Mouse (Mus musculus) gastrocnemius, adult 8-10 months (tissue): ENCODE data around the gene Acsl3. TPM values are rescaled to one million over a fixed set of nuclear protein-coding genes. Genes with fewer than 3 reads are reported as not detected.
A peak's percentile ranks its signal among the peaks of the same experiment; 100 is the strongest.

Source experiments
- DNase-seq, 2 experiments: peaks; one replicate each; pipeline ENCODE4 v3.0.0; 2022; ENCODE audit warnings: low spot score in 2 of 2
- total RNA-seq, 4 experiments: library from RNA; stranded (reverse); gene quantifications; 2 replicates each; pipeline ENCODE4 v1.2.4; 2022

Gene Acsl3
- total RNA-seq, result 10 to 100 TPM in 2 of 4 experiments, 1 to 10 TPM in 2; 6.1 to 23.4 (median 9.1) TPM

- peak; percentile 95 to 96 for DNase-seq
Observed at GRCm38 (mm10) chr1:78657671-78658440, at the start of gene Acsl3, which contains the start of gene Utp14b. TSS of gene Acsl3 (plus strand) at chr1:78657825. TSS of gene Utp14b (plus strand) at chr1:78658038.

- DNase-seq, result no peak
Observed at GRCm38 (mm10) chr1:78609134-78609907, 48.3 kb upstream of the Acsl3 start.

DNA sequence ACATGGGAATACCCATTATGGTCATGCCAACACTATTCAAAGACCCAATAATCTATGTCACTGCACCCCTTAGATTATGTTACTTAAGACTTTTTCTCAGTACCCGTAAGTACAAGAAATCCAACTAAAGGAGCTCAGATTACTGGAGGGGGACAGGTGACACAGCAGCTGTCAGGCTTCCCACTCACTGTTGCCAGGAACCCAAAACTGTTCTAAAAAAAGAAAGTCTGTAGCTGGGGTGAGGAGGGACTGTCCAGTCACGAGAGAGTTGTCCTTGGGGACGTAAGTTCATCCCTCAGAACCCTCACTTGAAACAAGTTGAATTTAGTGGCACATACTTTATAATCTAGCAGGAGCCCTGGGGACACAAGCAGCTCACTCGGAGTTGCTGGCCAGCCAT is 46.6 kb upstream of the Acsl3 start:
- DNase-seq, result peak in 1 of 2 experiments; percentile 17

- no peak for DNase-seq
Observed at GRCm38 (mm10) chr1:78612959-78613358, 44.7 kb upstream of the Acsl3 start.

DNA sequence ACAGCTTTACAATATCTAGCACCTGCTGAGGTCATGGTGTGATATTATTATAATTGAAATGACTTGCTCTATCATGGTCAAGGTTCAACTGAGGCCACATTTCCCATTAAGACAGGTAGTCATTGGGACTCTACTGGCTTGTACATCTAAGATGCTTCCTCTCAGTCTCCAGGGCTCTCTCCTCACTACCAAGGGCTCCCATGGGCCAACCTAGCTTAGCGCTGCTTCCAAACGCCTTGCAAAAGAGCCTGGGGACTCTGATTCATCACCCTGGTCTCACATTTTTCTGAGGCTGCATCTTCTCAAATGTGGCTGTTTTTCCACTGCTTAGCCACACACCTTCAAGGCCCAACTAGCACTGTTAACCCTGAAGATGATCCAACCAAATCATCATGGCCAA is 33.3 kb upstream of the Acsl3 start:
- DNase-seq, result no peak

- no peak for DNase-seq
Observed at GRCm38 (mm10) chr1:78634486-78634885, 23.1 kb upstream of the Acsl3 start.

DNA sequence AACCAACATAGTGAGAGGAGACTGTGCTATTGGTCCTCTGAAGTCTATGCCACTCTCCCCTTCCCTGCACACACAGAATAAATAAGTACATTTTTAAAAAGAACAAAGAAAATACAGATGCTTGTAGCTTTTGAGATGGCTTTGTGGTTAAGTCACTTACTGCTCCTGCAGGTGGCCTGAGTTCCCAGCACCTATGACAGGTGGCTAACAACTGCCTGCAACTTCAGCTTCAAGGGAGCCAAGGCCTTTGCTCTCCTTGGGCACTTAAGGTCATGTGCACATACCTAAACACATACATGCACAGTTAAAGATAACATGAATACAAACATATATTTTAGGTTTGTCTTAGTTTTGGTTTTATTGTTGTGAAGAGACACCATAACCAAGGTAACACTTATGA is 16.8 kb upstream of the Acsl3 start:
- DNase-seq, result no peak

GRCm38 (mm10) chr1:78641791-78642190 is 15.8 kb upstream of the Acsl3 start:
- no peak for DNase-seq

DNA sequence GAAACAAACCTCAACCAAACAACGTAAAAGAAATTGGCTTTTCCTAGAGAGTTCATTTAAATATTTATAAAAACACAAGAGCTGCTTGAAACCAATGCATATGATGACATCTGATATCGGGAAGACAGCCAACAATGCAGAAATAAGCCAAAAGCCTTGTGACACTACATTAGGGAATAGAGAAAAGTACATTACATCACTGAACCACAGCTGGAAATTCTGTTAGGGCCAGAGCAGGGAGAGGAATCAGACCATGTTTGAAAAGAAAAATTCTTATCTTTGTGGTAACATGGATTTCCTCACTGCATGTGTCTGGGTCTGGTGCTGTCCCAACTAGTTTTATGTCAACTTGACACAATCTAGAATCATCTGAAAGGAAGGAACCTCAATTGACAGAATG is 15.4 kb upstream of the Acsl3 start:
- DNase-seq, result no peak

DNA sequence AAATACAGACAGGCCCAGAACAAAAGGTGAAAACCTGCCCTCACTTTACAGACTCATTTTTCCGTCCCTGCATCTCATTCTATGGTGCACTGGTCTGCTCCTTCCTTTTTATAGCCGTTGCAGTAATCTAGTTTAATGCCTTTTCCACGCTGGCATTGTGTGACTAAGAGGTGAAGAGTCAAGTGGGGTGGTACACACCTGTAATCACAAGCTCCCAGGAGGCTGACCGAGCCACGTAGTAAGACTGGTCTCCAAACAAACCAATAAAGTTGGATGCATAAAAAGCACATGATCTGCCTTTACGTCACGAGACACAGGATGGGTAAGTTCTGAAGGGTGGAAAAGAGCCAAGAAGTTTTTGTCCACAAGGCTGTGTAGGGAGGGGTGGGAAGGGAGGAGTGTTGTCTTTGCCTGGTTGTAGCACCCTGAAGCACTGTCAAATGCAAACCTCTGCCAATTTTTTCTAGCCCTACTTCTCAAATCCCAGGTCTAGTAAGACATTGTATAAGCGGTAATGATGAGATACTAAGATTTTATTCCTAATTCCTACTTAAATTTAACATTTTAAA is 10.2 kb upstream of the Acsl3 start:
- no peak for DNase-seq

DNA sequence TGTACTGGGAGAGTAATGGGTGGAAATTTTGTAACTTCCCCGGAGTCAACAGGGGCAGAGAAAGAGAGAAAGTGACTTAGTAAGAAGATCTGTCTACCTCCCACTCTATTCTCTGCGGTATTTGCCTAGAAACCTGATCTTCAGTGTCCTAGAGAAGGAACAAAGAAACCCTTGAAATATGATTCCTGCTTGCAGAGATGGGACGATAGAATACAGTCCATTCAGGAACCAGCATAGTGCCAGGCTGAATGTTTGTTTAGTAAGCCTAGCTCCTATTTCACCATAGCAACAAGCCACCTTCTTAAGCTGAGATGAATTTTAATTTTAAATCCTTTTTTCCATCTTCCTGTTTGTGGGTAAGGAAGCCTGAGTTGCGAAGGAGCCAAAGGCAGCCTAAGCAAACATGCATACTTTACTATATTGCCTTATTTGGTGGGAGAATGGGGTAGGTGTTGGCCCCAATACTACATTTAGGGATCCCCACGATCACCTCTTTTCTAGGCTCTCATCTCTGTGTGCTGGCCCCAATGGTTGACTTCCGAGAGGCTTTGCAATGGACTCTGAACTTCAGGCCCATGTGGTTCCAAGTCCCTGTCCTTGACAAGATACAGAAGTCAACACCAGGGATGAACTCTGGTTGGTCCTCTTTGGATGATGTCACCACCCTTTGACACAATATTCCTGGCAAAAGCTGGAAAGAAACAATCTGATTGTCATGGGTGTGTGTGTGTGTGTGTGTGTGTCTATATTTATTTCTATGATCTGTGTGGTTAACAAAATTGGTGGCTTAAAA is 8.2 kb upstream of the Acsl3 start:
- no peak for DNase-seq

DNA sequence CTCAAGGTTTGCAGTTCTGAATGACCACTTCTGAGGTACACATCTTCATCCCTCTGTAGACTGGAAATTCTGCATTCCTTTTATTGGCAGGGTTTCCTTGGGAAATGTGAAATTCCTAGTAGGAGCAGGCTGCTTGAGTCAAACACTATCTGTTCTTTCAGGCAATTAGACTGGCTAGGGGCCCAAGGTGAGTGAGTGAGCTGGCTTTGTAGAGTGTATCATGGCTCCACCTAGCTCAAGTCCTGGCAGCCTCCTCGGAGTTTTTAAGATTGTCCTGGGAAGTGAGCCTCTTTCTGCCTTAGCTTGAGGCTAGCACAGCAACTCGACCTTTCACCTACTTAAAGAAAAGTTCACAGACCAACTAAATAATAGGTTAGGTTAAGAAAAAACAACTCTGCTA is 1.2 kb upstream of the Acsl3 start:
- DNase-seq, result no peak

DNA sequence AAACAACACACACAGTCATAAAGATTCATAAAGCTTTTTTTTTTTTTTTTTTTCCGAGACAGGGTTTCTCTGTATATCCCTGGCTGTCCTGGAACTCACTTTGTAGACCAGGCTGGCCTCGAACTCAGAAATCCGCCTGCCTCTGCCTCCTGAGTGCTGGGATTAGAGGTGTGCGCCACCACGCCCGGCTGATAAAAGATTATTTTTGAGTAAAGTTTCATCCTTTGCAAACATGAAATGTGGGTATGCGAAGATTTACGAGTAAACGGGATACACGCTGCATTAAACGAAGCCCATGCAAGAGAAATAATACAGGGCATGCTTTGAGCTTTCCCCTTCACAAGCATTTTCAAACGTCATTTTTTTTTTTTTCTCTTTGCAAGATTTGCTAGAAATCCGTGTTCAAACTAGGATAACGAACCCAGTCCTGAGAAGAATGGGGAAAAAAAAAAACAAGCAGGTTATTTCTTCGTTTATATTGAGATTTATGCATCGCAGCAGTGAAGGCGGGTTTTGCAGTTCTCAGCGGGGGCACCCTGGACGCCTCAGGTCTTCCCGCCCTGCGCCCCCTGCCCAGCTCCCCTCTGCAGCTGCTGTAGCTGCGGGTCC is 500 bp upstream of the Acsl3 start:
- DNase-seq, result no peak

GRCm38 (mm10) chr1:78658441-78659269 is 1.0 kb downstream of the Acsl3 start:
- no peak for DNase-seq

DNA sequence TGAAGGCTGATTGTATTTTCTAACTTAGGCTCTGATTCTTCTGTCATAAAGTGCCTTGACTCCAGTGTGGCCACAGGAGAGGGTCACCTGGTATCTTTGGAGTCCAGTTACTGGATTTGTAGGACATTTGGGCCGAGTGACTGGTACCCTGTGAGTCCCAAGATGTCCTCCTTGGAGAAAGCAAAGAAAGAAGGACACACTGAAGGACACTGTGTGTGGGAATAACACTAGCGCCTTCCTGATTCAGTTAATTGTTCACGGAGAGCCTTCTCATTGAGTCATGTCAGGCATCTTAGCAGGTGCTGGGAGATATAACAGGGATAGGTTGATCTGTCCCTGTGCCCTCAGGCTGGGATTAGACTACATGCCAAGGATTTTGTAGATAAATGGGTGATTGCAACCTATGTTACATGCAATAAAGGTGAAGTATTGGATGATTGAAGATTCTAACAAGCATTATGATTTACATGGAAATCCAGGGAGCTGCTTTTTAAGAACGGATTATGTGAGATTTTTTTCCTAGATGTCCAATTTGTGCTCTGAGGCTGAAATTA is 1.7 kb downstream of the Acsl3 start:
- DNase-seq, result no peak

DNA sequence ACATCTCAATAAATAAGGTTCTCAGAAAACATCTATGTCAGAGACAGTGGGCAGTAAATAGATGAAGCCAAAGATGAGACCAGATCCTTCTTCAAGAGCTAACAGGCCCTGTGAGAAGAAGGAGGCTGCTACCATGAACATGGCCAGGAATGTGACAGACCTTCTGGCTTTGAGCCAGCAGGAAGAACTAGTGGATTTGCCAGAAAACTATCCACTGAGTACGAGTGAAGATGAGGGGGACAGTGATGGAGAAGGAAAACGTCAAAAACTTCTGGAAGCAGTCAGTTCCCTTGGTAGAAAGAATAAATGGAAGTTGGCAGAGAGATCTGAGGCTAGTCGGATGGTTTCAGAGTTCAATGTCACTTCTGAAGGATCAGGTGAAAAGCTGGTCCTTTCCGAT is 6.7 kb downstream of the Acsl3 start:
- DNase-seq, result no peak

DNA sequence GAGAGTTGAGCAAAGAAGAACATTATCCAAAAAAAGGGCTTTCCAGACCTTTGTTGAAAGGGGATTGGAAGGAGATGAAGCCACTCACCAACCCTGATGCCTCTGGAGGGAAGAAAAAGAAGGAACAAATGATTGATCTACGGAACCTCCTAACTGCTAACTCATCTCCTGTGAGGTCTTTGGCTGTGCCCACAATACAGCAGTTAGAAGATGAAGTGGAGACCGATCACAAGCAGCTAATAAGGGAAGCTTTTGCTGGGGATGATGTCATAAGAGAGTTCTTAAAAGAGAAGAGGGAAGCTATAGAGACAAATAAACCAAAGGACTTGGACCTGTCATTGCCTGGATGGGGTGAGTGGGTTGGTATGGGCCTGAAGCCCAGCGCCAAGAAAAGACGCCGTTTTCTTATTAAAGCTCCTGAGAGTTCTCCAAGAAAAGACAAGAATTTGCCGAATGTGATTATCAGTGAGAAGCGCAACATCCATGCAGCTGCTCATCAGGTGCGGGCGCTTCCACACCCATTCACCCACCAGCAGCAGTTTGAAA is 8.4 kb downstream of the Acsl3 start:
- DNase-seq, result no peak

DNA sequence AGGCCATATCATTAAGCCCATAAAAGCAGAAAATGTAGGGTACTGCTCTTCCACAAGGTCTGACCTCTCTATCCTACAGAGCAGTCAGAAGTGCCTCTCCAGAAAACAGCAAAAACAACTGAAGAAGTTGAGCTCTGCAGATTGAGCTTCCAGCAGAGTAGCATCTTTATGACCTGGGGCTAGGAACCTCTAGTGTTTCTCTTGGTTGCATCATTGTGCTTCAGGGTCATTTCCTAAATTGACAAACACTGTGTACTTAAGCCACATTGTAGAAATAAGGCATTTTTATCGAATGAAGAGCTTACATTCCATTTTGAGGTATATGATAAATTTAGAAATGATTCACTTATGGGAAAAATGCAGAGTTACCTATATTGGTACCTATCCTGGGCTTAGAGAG is 9.0 kb downstream of the Acsl3 start:
- DNase-seq, result no peak

GRCm38 (mm10) chr1:78682291-78682690 is 24.7 kb downstream of the Acsl3 start:
- DNase-seq, result no peak

GRCm38 (mm10) chr1:78684128-78684527 is 26.5 kb downstream of the Acsl3 start:
- DNase-seq, result no peak
